Mouse (Mus musculus) kidney, embryonic 15.5 days (tissue): ENCODE measurements around the gene Cldn2. TPM values are rescaled to one million over a fixed set of nuclear protein-coding genes. Genes with fewer than 3 reads are reported as not detected.

ENCODE experiments used
- ATAC-seq: fragments of 200-750 bp; cut with Nextera tagmentation; replicated peaks from 2 replicates; pipeline ENCODE4 v1.8.0; 2017; ENCODE audit warnings: moderate TSS enrichment; ENCODE audit not compliant: low FRiP score
- H3K27ac ChIP-seq: fragments of 300-500 bp; sonication (generic); 2 replicates; pipeline ENCODE4 v1.5.1; 2015; ENCODE audit warnings: mild to moderate bottlenecking, inconsistent platforms
- H3K27me3 ChIP-seq: fragments of 300-500 bp; sonication (generic); 2 replicates; pipeline ENCODE4 v1.6.1; 2015; ENCODE audit warnings: inconsistent platforms
- H3K36me3 ChIP-seq: fragments of 300-500 bp; sonication (generic); 2 replicates; pipeline ENCODE4 v1.6.1; 2015; ENCODE audit warnings: inconsistent platforms
- H3K4me1 ChIP-seq: fragments of 300-500 bp; sonication (generic); 2 replicates; pipeline ENCODE4 v1.6.1; 2015; ENCODE audit warnings: inconsistent platforms
- H3K4me2 ChIP-seq: fragments of 300-500 bp; sonication (generic); 2 replicates; pipeline ENCODE4 v1.6.1; 2015; ENCODE audit warnings: moderate library complexity, mild to moderate bottlenecking, inconsistent platforms
- H3K4me3 ChIP-seq: fragments of 300-500 bp; sonication (generic); replicated peaks from 2 replicates; pipeline ENCODE4 v1.5.1; 2015; ENCODE audit warnings: mild to moderate bottlenecking, inconsistent platforms
- H3K9ac ChIP-seq: fragments of 300-500 bp; sonication (generic); 2 replicates; pipeline ENCODE4 v1.6.1; 2015; ENCODE audit warnings: mild to moderate bottlenecking, inconsistent platforms
- H3K9me3 ChIP-seq: fragments of 300-500 bp; sonication (generic); replicated peaks from 2 replicates; pipeline ENCODE4 v1.6.1; 2016; ENCODE audit warnings: inconsistent platforms
- WGBS: fragments of 180-500 bp; shearing (Covaris S2); methylation state at CpG from one replicate; pipeline ENCODE4 v1.1.7; 2015; ENCODE audit warnings: mixed read lengths; 5-methylcytosine and 5-hydroxymethylcytosine counted together
- polyA plus RNA-seq: library from polyadenylated mRNA; unstranded; fragments of >200 nt; fragmentation: Nextera tagmentation; extraction: Ambion mirVana; gene quantifications from 2 replicates; pipeline ENCODE4 v1.2.1, GENCODE M21; 2015

Gene Cldn2
- polyA plus RNA-seq, 1 experiment from 2014 or later: 31.2 TPM

DNA sequence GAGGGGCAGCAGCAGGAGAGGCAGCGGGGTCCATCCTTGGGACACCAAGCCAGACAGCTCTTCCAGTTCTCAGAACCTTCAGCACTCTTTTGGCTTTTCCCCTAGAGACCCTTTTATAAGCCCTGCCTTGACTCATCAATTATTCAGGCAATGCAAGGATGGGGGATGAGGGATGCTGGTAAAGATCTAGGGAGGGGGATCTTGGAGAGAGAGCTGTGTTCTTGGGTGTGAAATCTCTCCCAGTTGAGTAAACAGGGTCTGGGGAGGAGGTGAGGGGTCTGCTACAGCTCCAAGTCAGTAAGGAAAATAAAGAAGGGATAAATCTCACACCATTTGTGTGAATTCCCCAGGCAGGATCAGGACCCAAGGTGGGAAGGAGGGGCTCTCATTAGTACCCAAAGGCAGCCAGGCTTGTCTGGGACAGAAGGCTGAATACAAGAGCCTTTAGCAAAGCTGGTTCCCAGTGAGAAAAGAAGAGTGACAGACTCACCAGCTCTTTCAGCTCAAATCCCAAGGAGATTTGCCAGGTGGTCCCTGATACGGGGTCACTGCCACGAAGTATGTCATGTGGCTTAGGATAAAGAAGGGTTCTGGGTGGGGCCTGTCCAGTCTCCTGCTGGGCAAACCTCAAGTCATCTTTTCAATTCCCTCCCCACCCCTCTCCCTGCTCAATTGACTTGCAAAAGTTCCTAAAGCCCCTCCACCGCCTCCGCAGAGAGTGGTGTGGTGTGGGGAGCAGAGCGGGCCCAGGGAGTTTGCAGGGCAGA lies 18.2 kb upstream of the Cldn2 start, which contains the start of gene Ripply1:
Gene Ripply1 (minus strand): TSS at position 76 of the 767 bp plus-strand sequence.
- ATAC-seq: no peak
- Histone ChIP-seq H3K9me3 (no peaks in the 10 kb centered on the region), H3K4me1 (no peaks in the 10 kb centered on the region), H3K36me3 (no peaks in the 10 kb centered on the region), H3K9ac (no peak within 1 kb of the TSS), H3K27ac (no peak within 1 kb of the TSS), H3K4me3 (no peak within 1 kb of the TSS), H3K4me2 (no peak within 1 kb of the TSS), H3K27me3 (peaks cover 32% of the 10 kb centered on the region)
- WGBS: 42% methylated on average over 6 of the region's 6 CpGs

DNA sequence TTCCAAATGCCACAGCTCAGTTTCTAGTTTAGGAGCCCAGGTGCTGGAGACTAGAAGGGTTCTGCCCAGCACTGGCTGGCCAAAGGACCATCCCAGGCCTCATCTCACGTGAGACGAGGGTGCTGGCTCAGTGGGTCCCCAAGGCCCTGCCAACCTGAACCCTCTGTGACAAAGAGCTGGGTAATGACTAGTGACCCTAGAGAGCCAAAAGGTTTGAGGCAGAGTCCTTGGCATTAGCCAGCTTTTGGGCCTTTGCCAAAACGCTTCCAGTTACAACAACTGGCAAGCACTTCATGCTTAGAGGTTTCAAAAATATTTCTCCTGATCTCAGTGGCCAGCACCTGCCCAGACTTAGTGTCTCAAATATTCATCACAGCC lies 17.6 kb upstream of the Cldn2 start:
- WGBS: 58% methylated on average over 3 of the region's 3 CpGs
- no peak overlapping the region for H3K27ac ChIP-seq

GRCm38 (mm10) chrX:139785764-139786163 lies 14.9 kb upstream of the Cldn2 start:
- no peaks in the 10 kb centered on the region for H3K4me1 ChIP-seq
- H3K36me3 ChIP-seq: no peaks in the 10 kb centered on the region
- H3K27ac ChIP-seq: no peak overlapping the region
- no peak overlapping the region for H3K4me2 ChIP-seq
- peak; percentile 73 for ATAC-seq
- peaks cover 22% of the 10 kb centered on the region for H3K27me3 ChIP-seq
- H3K9ac ChIP-seq: no peak overlapping the region
- no peaks in the 10 kb centered on the region for H3K9me3 ChIP-seq
- no peak overlapping the region for H3K4me3 ChIP-seq
- WGBS: 48% methylated on average over 1 of the region's 1 CpGs

More for the DNA sequence above, 17.6 kb upstream of the Cldn2 start:
- H3K4me2 ChIP-seq: no peak overlapping the region
- no peak overlapping the region for H3K9ac ChIP-seq
- no peaks in the 10 kb centered on the region for H3K9me3 ChIP-seq
- no peaks in the 10 kb centered on the region for H3K36me3 ChIP-seq
- H3K27me3 ChIP-seq: peaks cover 30% of the 10 kb centered on the region
- no peak for ATAC-seq
- no peaks in the 10 kb centered on the region for H3K4me1 ChIP-seq
- no peak overlapping the region for H3K4me3 ChIP-seq

- WGBS: 82% methylated on average over 7 of the region's 7 CpGs
- H3K9ac ChIP-seq: no peak overlapping the region
Measured at GRCm38 (mm10) chrX:139794072-139794845, 6.4 kb upstream of the Cldn2 start.

GRCm38 (mm10) chrX:139796037-139796436 lies 4.6 kb upstream of the Cldn2 start:
- H3K4me3 ChIP-seq: no peak overlapping the region
- H3K9me3 ChIP-seq: no peaks in the 10 kb centered on the region
- H3K36me3 ChIP-seq: no peaks in the 10 kb centered on the region
- no peak for ATAC-seq
- no peaks in the 10 kb centered on the region for H3K4me1 ChIP-seq
- H3K9ac ChIP-seq: no peak overlapping the region
- H3K4me2 ChIP-seq: no peak overlapping the region
- no peak overlapping the region for H3K27ac ChIP-seq
- WGBS: 95% methylated on average over 6 of the region's 6 CpGs
- peaks cover 42% of the 10 kb centered on the region for H3K27me3 ChIP-seq

More at GRCm38 (mm10) chrX:139794072-139794845, 6.4 kb upstream of the Cldn2 start:
- no peaks in the 10 kb centered on the region for H3K4me1 ChIP-seq
- H3K36me3 ChIP-seq: no peaks in the 10 kb centered on the region
- no peaks in the 10 kb centered on the region for H3K9me3 ChIP-seq
- H3K4me3 ChIP-seq: no peak overlapping the region
- no peak overlapping the region for H3K4me2 ChIP-seq
- H3K27ac ChIP-seq: no peak overlapping the region
- ATAC-seq: no peak
- peaks cover 42% of the 10 kb centered on the region for H3K27me3 ChIP-seq

DNA sequence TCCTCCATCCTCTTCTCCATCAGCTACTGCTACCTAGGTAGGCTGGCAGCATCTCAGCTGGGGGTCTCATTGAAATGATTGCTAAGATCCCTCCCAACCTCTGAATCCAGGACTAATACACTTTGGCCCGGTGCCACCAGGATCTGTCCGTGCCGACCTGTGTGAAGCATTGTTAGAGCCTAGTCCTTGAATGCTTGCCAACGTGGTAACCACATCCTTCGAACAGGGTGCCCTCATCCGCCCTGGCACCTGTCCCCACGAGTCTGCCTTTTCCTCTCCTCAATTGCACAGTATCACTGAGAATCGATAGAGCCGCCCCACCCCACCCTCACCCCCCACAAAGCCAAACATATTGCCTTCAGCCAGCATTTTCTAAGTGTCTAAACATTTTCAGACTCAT lies 2.8 kb upstream of the Cldn2 start:
- no peaks in the 10 kb centered on the region for H3K36me3 ChIP-seq
- 85% methylated on average over 9 of the region's 9 CpGs for WGBS

GRCm38 (mm10) chrX:139799953-139800352 lies 675 bp upstream of the Cldn2 start:
- Histone ChIP-seq H3K36me3 (no peaks in the 10 kb centered on the region), H3K27ac (no peak overlapping the region), H3K4me1 (no peaks in the 10 kb centered on the region), H3K27me3 (peaks cover 51% of the 10 kb centered on the region), H3K4me3 (no peak overlapping the region), H3K4me2 (no peak overlapping the region), H3K9me3 (no peaks in the 10 kb centered on the region), H3K9ac (no peak overlapping the region)
- 84% methylated on average over 3 of the region's 3 CpGs for WGBS
- ATAC-seq: peak; percentile 67

More for the DNA sequence above, 2.8 kb upstream of the Cldn2 start:
- H3K4me1 ChIP-seq: no peaks in the 10 kb centered on the region
- H3K27me3 ChIP-seq: peaks cover 42% of the 10 kb centered on the region
- H3K27ac ChIP-seq: no peak overlapping the region
- H3K4me2 ChIP-seq: no peak overlapping the region
- no peak overlapping the region for H3K9ac ChIP-seq
- no peaks in the 10 kb centered on the region for H3K9me3 ChIP-seq
- no peak for ATAC-seq
- no peak overlapping the region for H3K4me3 ChIP-seq

DNA sequence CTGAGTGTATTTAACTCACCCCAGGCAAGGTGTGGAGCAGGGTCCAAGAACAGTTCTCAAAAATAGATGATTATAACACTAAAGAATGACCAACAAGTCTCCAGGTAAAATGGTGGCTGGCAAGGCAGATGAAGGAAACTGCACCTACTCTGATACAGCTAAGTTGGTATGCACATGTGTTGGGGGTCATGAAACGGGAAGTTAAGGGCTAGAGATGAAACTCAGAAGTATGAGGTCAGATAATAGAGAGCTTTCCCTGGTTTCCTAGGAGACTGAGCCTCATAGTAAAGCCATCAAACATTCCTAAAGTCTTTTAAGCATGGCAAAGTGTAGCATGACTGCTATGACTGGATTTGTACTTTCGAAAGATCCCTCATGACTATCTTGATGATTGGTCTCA lies 2.4 kb downstream of the Cldn2 start:
- WGBS: 74% methylated on average over 2 of the region's 2 CpGs
- peaks cover 29% of the 10 kb centered on the region for H3K27me3 ChIP-seq
- no peak overlapping the region for H3K9ac ChIP-seq
- H3K36me3 ChIP-seq: no peaks in the 10 kb centered on the region
- no peaks in the 10 kb centered on the region for H3K4me1 ChIP-seq
- no peak overlapping the region for H3K4me2 ChIP-seq
- no peak overlapping the region for H3K4me3 ChIP-seq
- H3K9me3 ChIP-seq: no peaks in the 10 kb centered on the region
- ATAC-seq: no peak
- H3K27ac ChIP-seq: no peak overlapping the region

- WGBS: 86% methylated on average over 4 of the region's 4 CpGs
Measured at GRCm38 (mm10) chrX:139805918-139806317, 5.3 kb downstream of the Cldn2 start.

DNA sequence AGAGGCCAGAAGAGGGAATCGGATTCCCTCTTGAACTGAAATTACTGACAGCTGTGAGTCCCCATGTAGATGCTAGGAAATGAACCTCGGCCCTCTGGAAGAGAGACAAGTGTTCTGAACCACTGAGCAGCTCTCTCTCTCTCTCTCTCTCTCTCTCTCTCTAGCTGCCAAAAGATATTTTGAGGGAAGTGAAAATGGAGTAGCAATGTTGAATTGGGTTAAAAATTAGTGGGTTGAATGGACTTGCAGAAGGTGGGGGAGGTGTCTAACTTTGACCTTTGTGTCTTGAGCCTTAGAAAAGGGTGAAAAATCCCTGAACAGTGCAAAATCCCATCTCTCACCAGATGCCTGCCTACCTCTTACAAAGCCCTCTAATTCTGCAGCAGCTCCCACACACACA lies 6.8 kb downstream of the Cldn2 start:
- H3K4me2 ChIP-seq: no peak overlapping the region
- no peak overlapping the region for H3K4me3 ChIP-seq
- H3K9ac ChIP-seq: no peak overlapping the region
- ATAC-seq: peak; percentile 50; the same call in 1 of the 2 replicates
- peak overlapping the region; percentile 32 for H3K27ac ChIP-seq
- no peaks in the 10 kb centered on the region for H3K9me3 ChIP-seq
- 57% methylated on average over 2 of the region's 2 CpGs for WGBS
- H3K4me1 ChIP-seq: no peaks in the 10 kb centered on the region
- no peaks in the 10 kb centered on the region for H3K36me3 ChIP-seq
- peaks cover 29% of the 10 kb centered on the region for H3K27me3 ChIP-seq

More at GRCm38 (mm10) chrX:139805918-139806317, 5.3 kb downstream of the Cldn2 start:
- H3K9ac ChIP-seq: no peak overlapping the region
- no peaks in the 10 kb centered on the region for H3K4me1 ChIP-seq
- no peak overlapping the region for H3K4me2 ChIP-seq
- H3K36me3 ChIP-seq: no peaks in the 10 kb centered on the region
- no peak overlapping the region for H3K4me3 ChIP-seq
- H3K27me3 ChIP-seq: peaks cover 32% of the 10 kb centered on the region
- H3K27ac ChIP-seq: no peak overlapping the region
- peak; percentile 35; the same call in 1 of the 2 replicates for ATAC-seq
- no peaks in the 10 kb centered on the region for H3K9me3 ChIP-seq

DNA sequence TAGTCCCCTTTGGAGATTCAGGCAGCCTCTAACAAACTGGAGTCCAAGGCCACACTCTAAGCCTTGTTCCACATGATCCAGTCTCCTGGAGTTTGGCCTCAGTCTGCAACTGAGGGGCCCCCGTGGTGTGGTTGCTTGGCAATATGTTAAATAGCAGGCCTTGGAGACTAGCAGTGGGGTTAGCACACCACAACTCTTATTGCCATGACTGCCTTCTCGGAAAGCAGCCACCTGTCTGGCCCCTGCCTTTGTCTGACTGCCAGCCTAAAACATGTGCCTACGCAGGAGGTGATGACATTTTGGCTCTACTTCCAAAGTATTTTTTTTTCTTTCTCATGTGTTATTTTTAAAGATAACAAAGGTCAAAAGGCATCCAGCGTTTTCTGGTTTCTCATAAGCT lies 7.5 kb downstream of the Cldn2 start:
- H3K27ac ChIP-seq: peak overlapping the region; percentile 32; the same call in 1 of the 2 replicates
- 0 out of 2 replicates have a peak, but pooled peaks have one; percentile 61 for ATAC-seq
- WGBS: 51% methylated on average over 4 of the region's 4 CpGs

GRCm38 (mm10) chrX:139808501-139808900 lies 7.9 kb downstream of the Cldn2 start:
- 88% methylated on average over 10 of the region's 10 CpGs for WGBS
- no peak for ATAC-seq
- Histone ChIP-seq H3K4me1 (no peaks in the 10 kb centered on the region), H3K36me3 (no peaks in the 10 kb centered on the region), H3K27me3 (peaks cover 38% of the 10 kb centered on the region), H3K27ac (no peak overlapping the region), H3K9me3 (no peaks in the 10 kb centered on the region), H3K4me2 (no peak overlapping the region), H3K4me3 (no peak overlapping the region), H3K9ac (no peak overlapping the region)

More for the DNA sequence above, 7.5 kb downstream of the Cldn2 start:
- Histone ChIP-seq H3K4me3 (no peak overlapping the region), H3K9ac (no peak overlapping the region), H3K27me3 (peaks cover 35% of the 10 kb centered on the region), H3K4me1 (no peaks in the 10 kb centered on the region), H3K36me3 (no peaks in the 10 kb centered on the region), H3K9me3 (no peaks in the 10 kb centered on the region), H3K4me2 (no peak overlapping the region)
